Comparison of ENCODE assay signal across 8 mouse cellular contexts in genomic region chr11:117654380-117654924, GRCm38 (mm10). TPM values are rescaled to one million over a fixed set of nuclear protein-coding genes. Genes with fewer than 3 reads are reported as not detected.
DNase-seq lines count a peak whose midpoint lies in the region; ATAC-seq lines count a peak whose summit lies in the region.

No protein-coding gene starts in this region.

- peak overlapping the region; percentile 92 for H3K4me3 ChIP-seq in hindbrain, embryonic 16.5 days (ENCODE audit: low read length)
- H3K4me3 ChIP-seq in macrophage (ENCODE audit: inconsistent target), result peak overlapping the region; percentile 28; the same call in 1 of the 2 replicates

- H3K4me2 ChIP-seq in hindbrain, embryonic 16.5 days (ENCODE audit: low read length), result peak overlapping the region; percentile 92

- no peaks in the 10 kb centered on the region for H3K36me3 ChIP-seq in hindbrain, embryonic 16.5 days (ENCODE audit: control insufficient read depth, insufficient read depth, low read length)
- no peaks in the 10 kb centered on the region for H3K36me3 ChIP-seq in macrophage (ENCODE audit: inconsistent target)

- peak; percentile 100 for DNase-seq in WW6 (ENCODE audit: low read depth, low spot score)
- peak; percentile 95 to 97 for DNase-seq in cerebellum, postnatal 4 days (ENCODE audit: low spot score in 2 of 2)
- DNase-seq in gastrocnemius, adult 18-20 months (ENCODE audit: low spot score), result peak; percentile 100
- DNase-seq in left cerebral cortex, adult 18-20 months (ENCODE audit: low spot score in 2 of 2), result peak; percentile 98 to 99
- DNase-seq in right cerebral cortex, adult 18-20 months, result peak; percentile 100
- DNase-seq in urinary bladder, postnatal 10 days (ENCODE audit: low spot score), result peak; percentile 95

- peaks cover 32% of the 10 kb centered on the region for H3K4me1 ChIP-seq in hindbrain, embryonic 16.5 days (ENCODE audit: control insufficient read depth, insufficient read depth, low read depth, low read length)

- peak overlapping the region; percentile 97 for H3K9ac ChIP-seq in hindbrain, embryonic 16.5 days (ENCODE audit: low read depth, low read length)

- no peaks in the 10 kb centered on the region; the same call in 1 of the 2 replicates for H3K27me3 ChIP-seq in hindbrain, embryonic 16.5 days (replicated peaks; ENCODE audit: control insufficient read depth, insufficient read depth, low read length)

- peaks cover 42% of the 10 kb centered on the region for H3K79me2 ChIP-seq in macrophage (ENCODE audit: inconsistent target)

- peak; percentile 97 for ATAC-seq in hindbrain, embryonic 16.5 days

- no peaks in the 10 kb centered on the region for H3K9me3 ChIP-seq in hindbrain, embryonic 16.5 days (ENCODE audit: control insufficient read depth, low read length)

- under 1% methylated on average over 49 of the region's 71 CpGs for WGBS in hindbrain, embryonic 16.5 days
- WGBS in macrophage (ENCODE audit: missing documents), result under 1% methylated on average over 69 of the region's 71 CpGs

- peak overlapping the region; percentile 99 for H3K27ac ChIP-seq in hindbrain, embryonic 16.5 days (ENCODE audit: low read depth, low read length)
- H3K27ac ChIP-seq in macrophage, result no peak overlapping the region

RNA-seq across cellular contexts. Expression of gene Tnrc6c, which starts 0.4 kb away (rescaled TPM):
- total RNA-seq in gastrocnemius, adult 18-20 months (2021), result 10 to 100 TPM; 20.2 to 20.5 TPM
- polyA plus RNA-seq in hindbrain, embryonic 16.5 days (2015; fragmentation: Nextera tagmentation; extraction: Ambion mirVana), result 18.9 and 21.4 TPM in 2 replicates
- total RNA-seq in left cerebral cortex, adult 18-20 months (2021), result 10 to 100 TPM; 53.3 to 54.9 TPM
- 10 to 100 TPM; 14.0 to 82.8 (median 62.1) TPM for total RNA-seq in macrophage (2018; cell fraction: chromatin; rRNA removed)
- 10 to 100 TPM in 25 of 26 experiments, 1 to 10 TPM in 1; 8.7 to 22.0 (median 16.4) TPM for total RNA-seq in macrophage (2018; cell fraction: cytosol; rRNA removed)
- 10 to 100 TPM; 13.9 to 61.0 (median 44.8) TPM for total RNA-seq in macrophage (2018; cell fraction: nucleus; rRNA removed)
- polyA plus RNA-seq in macrophage (2018), result 9.0 to 13.1 TPM (median 11.4 TPM) in 3 replicates
